Mouse (Mus musculus): ENCODE data around the gene Bdkrb2. TPM values are rescaled to one million over a fixed set of nuclear protein-coding genes. Genes with fewer than 3 reads are reported as not detected.

Bdkrb2 gene
- polyA plus RNA-seq, 1 experiment from 2014 or later: 3.5 TPM

- peaks cover 33% of the 10 kb centered on the region for H3K36me3 ChIP-seq
- 53% methylated on average over 7 of the region's 7 CpGs for WGBS
- no peaks in the 10 kb centered on the region for H3K9me3 ChIP-seq
- no peak overlapping the region for H3K4me2 ChIP-seq
- H3K27me3 ChIP-seq (replicated peaks): no peaks in the 10 kb centered on the region
- no peak overlapping the region for H3K27ac ChIP-seq
- H3K9ac ChIP-seq: no peak overlapping the region
- H3K4me1 ChIP-seq: no peaks in the 10 kb centered on the region
- H3K4me3 ChIP-seq (replicated peaks): no peak overlapping the region
- no peak for ATAC-seq (ENCODE audit: insufficient read depth, low FRiP score, low read depth)
These were observed 62.8 kb downstream of the Bdkrb2 start for GRCm38 (mm10) chr12:105625798-105626197.

GRCm38 (mm10) chr12:105634374-105635067 is 71.5 kb downstream of the Bdkrb2 start:
- no peak for ATAC-seq (ENCODE audit: insufficient read depth, low FRiP score, low read depth)
- Histone ChIP-seq H3K36me3 (peaks cover 43% of the 10 kb centered on the region), H3K4me3 (replicated peaks) (no peak overlapping the region), H3K27me3 (replicated peaks) (no peaks in the 10 kb centered on the region), H3K27ac (no peak overlapping the region), H3K4me2 (no peak overlapping the region), H3K4me1 (no peaks in the 10 kb centered on the region), H3K9me3 (no peaks in the 10 kb centered on the region), H3K9ac (no peak overlapping the region)
- 88% methylated on average over 13 of the region's 13 CpGs for WGBS

- peaks cover 60% of the 10 kb centered on the region for H3K36me3 ChIP-seq
These were observed 73.5 kb downstream of the Bdkrb2 start for GRCm38 (mm10) chr12:105636551-105636950.

GRCm38 (mm10) chr12:105637554-105637953 is 74.5 kb downstream of the Bdkrb2 start:
- Histone ChIP-seq H3K4me3 (replicated peaks) (no peak overlapping the region), H3K36me3 (peaks cover 67% of the 10 kb centered on the region), H3K27me3 (replicated peaks) (no peaks in the 10 kb centered on the region), H3K9ac (no peak overlapping the region), H3K4me1 (no peaks in the 10 kb centered on the region), H3K27ac (no peak overlapping the region), H3K9me3 (no peaks in the 10 kb centered on the region), H3K4me2 (no peak overlapping the region)
- ATAC-seq (ENCODE audit: insufficient read depth, low FRiP score, low read depth): no peak
- WGBS: 78% methylated on average over 4 of the region's 4 CpGs

More at GRCm38 (mm10) chr12:105636551-105636950, 73.5 kb downstream of the Bdkrb2 start:
- no peak overlapping the region for H3K4me2 ChIP-seq
- ATAC-seq (ENCODE audit: insufficient read depth, low FRiP score, low read depth): no peak
- no peak overlapping the region for H3K4me3 ChIP-seq (replicated peaks)
- no peak overlapping the region for H3K27ac ChIP-seq
- H3K27me3 ChIP-seq (replicated peaks): no peaks in the 10 kb centered on the region
- H3K9ac ChIP-seq: no peak overlapping the region
- WGBS: 91% methylated on average over 9 of the region's 9 CpGs
- no peaks in the 10 kb centered on the region for H3K9me3 ChIP-seq
- no peaks in the 10 kb centered on the region for H3K4me1 ChIP-seq

GRCm38 (mm10) chr12:105642770-105643321 is 79.8 kb downstream of the Bdkrb2 start:
- H3K27me3 ChIP-seq (replicated peaks): no peaks in the 10 kb centered on the region
- no peak overlapping the region for H3K4me2 ChIP-seq
- 65% methylated on average over 11 of the region's 11 CpGs for WGBS
- H3K27ac ChIP-seq: no peak overlapping the region
- H3K4me3 ChIP-seq (replicated peaks): no peak overlapping the region
- no peaks in the 10 kb centered on the region for H3K4me1 ChIP-seq
- no peaks in the 10 kb centered on the region for H3K9me3 ChIP-seq
- peaks cover 69% of the 10 kb centered on the region for H3K36me3 ChIP-seq
- no peak overlapping the region for H3K9ac ChIP-seq
- ATAC-seq (ENCODE audit: insufficient read depth, low FRiP score, low read depth): no peak

Other genes with a start within 250 kb of the Bdkrb2 start
- 0.13 TPM in 2 replicates for gene Tunar, start 229.4 kb upstream of the Bdkrb2 start, polyA plus RNA-seq (2015; fragmentation: Nextera tagmentation; extraction: Ambion mirVana)
- gene D430019H16Rik, start 109.4 kb upstream of the Bdkrb2 start, polyA plus RNA-seq (2015; fragmentation: Nextera tagmentation; extraction: Ambion mirVana): 1.2 and 1.4 TPM in 2 replicates
- 0.26 and 0.44 TPM in 2 replicates for gene Bdkrb1, start 39.9 kb downstream of the Bdkrb2 start, polyA plus RNA-seq (2015; fragmentation: Nextera tagmentation; extraction: Ambion mirVana)
- 27.3 and 28.7 TPM in 2 replicates for gene Gskip, start 121.6 kb downstream of the Bdkrb2 start, polyA plus RNA-seq (2015; fragmentation: Nextera tagmentation; extraction: Ambion mirVana)
- gene Atg2b, start 122.0 kb downstream of the Bdkrb2 start, polyA plus RNA-seq (2015; fragmentation: Nextera tagmentation; extraction: Ambion mirVana): 10.6 and 10.7 TPM in 2 replicates
- 0.49 and 0.53 TPM in 2 replicates for gene Ak7, start 142.8 kb downstream of the Bdkrb2 start, polyA plus RNA-seq (2015; fragmentation: Nextera tagmentation; extraction: Ambion mirVana)
- gene Papola, start 221.5 kb downstream of the Bdkrb2 start, polyA plus RNA-seq (2015; fragmentation: Nextera tagmentation; extraction: Ambion mirVana): 199 and 202 TPM in 2 replicates

All from stomach, embryonic 15.5 days (tissue).